Mouse (Mus musculus) limb, embryonic 14.5 days (tissue): ENCODE data around the gene Trim9. TPM values are rescaled to one million over a fixed set of nuclear protein-coding genes. Genes with fewer than 3 reads are reported as not detected.

Experiments
- ATAC-seq: fragments of 200-750 bp; cut with Nextera tagmentation; 2 replicates; pipeline ENCODE4 v1.8.0; 2017; ENCODE audit warnings: low read depth, moderate number of reproducible peaks, moderate TSS enrichment; ENCODE audit not compliant: low FRiP score
- DNase-seq: peaks from one replicate; pipeline ENCODE4 v3.0.0-alpha.2; 2015; ENCODE audit warnings: low spot score
- H3K27ac ChIP-seq: fragments of 300-500 bp; sonication (generic); replicated peaks from 2 replicates; pipeline ENCODE4 v1.5.1; 2014; ENCODE audit warnings: low read depth, mild to moderate bottlenecking, low read length, moderate library complexity, mixed read lengths
- H3K27me3 ChIP-seq: fragments of 300-500 bp; sonication (generic); 2 replicates; pipeline ENCODE4 v1.6.1; 2014; ENCODE audit warnings: low read length, mixed read lengths; ENCODE audit not compliant: control insufficient read depth, insufficient read depth
- H3K36me3 ChIP-seq: fragments of 300-500 bp; sonication (generic); 2 replicates; pipeline ENCODE4 v1.6.1; 2014; ENCODE audit warnings: mild to moderate bottlenecking, low read length, moderate library complexity, mixed read lengths; ENCODE audit not compliant: control insufficient read depth, insufficient read depth
- H3K4me1 ChIP-seq: fragments of 300-500 bp; sonication (generic); 2 replicates; pipeline ENCODE4 v1.6.1; 2014; ENCODE audit warnings: antibody characterized with exemption, low read length, mixed read lengths; ENCODE audit not compliant: control insufficient read depth, insufficient read depth
- H3K4me2 ChIP-seq: fragments of 300-500 bp; sonication (generic); replicated peaks from 2 replicates; pipeline ENCODE4 v1.6.1; 2014; ENCODE audit warnings: low read depth, mild to moderate bottlenecking, low read length, moderate library complexity; ENCODE audit not compliant: severe bottlenecking
- H3K4me3 ChIP-seq: fragments of 300-500 bp; sonication (generic); replicated peaks from 2 replicates; pipeline ENCODE4 v1.5.1; 2014; ENCODE audit warnings: low read length
- H3K9ac ChIP-seq: fragments of 300-500 bp; sonication (generic); 2 replicates; pipeline ENCODE4 v1.6.1; 2014; ENCODE audit warnings: mild to moderate bottlenecking, low read depth, low read length, moderate library complexity; ENCODE audit not compliant: severe bottlenecking
- H3K9me3 ChIP-seq: fragments of 300-500 bp; sonication (generic); 2 replicates; pipeline ENCODE4 v1.6.1; 2016; ENCODE audit warnings: low read length; ENCODE audit not compliant: control insufficient read depth
- POLR2A ChIP-seq: fragments of 200-500 bp; IDR thresholded peaks from 2 replicates; pipeline ENCODE4 v1.8.0; 2012; ENCODE audit warnings: inconsistent platforms, mild to moderate bottlenecking, moderate library complexity, borderline replicate concordance; ENCODE audit not compliant: insufficient read depth, insufficient read length; ENCODE audit errors: extremely low read depth
- WGBS: fragments of 180-500 bp; shearing (Covaris S2); extraction: QIAGEN DNeasy Blood & Tissue Kit; methylation state at CpG from one replicate; pipeline ENCODE4 v1.1.7; 2014; 5-methylcytosine and 5-hydroxymethylcytosine counted together
- polyA plus RNA-seq, 2 experiments: library from polyadenylated mRNA; depleted of rRNA in 1 of 2; stranded (reverse) in 1 of 2; unstranded in 1 of 2; fragments of >200 nt; fragmentation: Nextera tagmentation in 1 of 2; extraction: Ambion mirVana in 1 of 2; gene quantifications; 2 replicates each; pipeline versions ENCODE4 v1.2.1 to v1.2.3; 2012 to 2014

Trim9 gene
- polyA plus RNA-seq, 2 experiments: 0.95 to 1.0 TPM

- H3K4me3 ChIP-seq: no peak overlapping the region
- H3K9me3 ChIP-seq: no peaks in the 10 kb centered on the region
- TF ChIP-seq POLR2A: no peak
- H3K4me1 ChIP-seq: peaks cover 8% of the 10 kb centered on the region
- ATAC-seq: no peak
- no peaks in the 10 kb centered on the region for H3K36me3 ChIP-seq
- no peak overlapping the region for H3K27ac ChIP-seq
- WGBS: 39% methylated on average over 16 of the region's 16 CpGs
- H3K9ac ChIP-seq: no peak overlapping the region
- peaks cover 37% of the 10 kb centered on the region for H3K27me3 ChIP-seq
- H3K4me2 ChIP-seq: peak overlapping the region; percentile 96; the same call in 1 of the 2 replicates
- no peak for DNase-seq
Observed at GRCm38 (mm10) chr12:70345531-70346138, 1.8 kb downstream of the Trim9 start.

- no peaks in the 10 kb centered on the region for H3K4me1 ChIP-seq
- H3K4me3 ChIP-seq: no peak overlapping the region
- no peak overlapping the region for H3K4me2 ChIP-seq
- 67% methylated on average over 5 of the region's 5 CpGs for WGBS
- no peak overlapping the region for H3K9ac ChIP-seq
- no peak for DNase-seq
- ATAC-seq: no peak
- H3K36me3 ChIP-seq: no peaks in the 10 kb centered on the region
- no peaks in the 10 kb centered on the region for H3K27me3 ChIP-seq
- no peaks in the 10 kb centered on the region for H3K9me3 ChIP-seq
- no peak for TF ChIP-seq POLR2A
- H3K27ac ChIP-seq: no peak overlapping the region
Observed at GRCm38 (mm10) chr12:70335176-70335575, 12.2 kb downstream of the Trim9 start.

GRCm38 (mm10) chr12:70333253-70333805, 14.1 kb downstream of the Trim9 start:
- Histone ChIP-seq H3K9ac (no peak overlapping the region), H3K4me1 (no peaks in the 10 kb centered on the region), H3K36me3 (no peaks in the 10 kb centered on the region), H3K4me2 (no peak overlapping the region), H3K9me3 (no peaks in the 10 kb centered on the region), H3K4me3 (no peak overlapping the region), H3K27me3 (no peaks in the 10 kb centered on the region), H3K27ac (no peak overlapping the region)
- DNase-seq (no peak), ATAC-seq (no peak)
- no peak for TF ChIP-seq POLR2A
- 86% methylated on average over 6 of the region's 6 CpGs for WGBS

GRCm38 (mm10) chr12:70329059-70329458, 18.4 kb downstream of the Trim9 start:
- H3K9me3 ChIP-seq: no peaks in the 10 kb centered on the region
- DNase-seq (no peak), ATAC-seq (no peak)
- 80% methylated on average over 3 of the region's 3 CpGs for WGBS
- H3K9ac ChIP-seq: no peak overlapping the region
- H3K4me1 ChIP-seq: no peaks in the 10 kb centered on the region
- no peak for TF ChIP-seq POLR2A
- no peak overlapping the region for H3K4me2 ChIP-seq
- no peak overlapping the region for H3K27ac ChIP-seq
- no peaks in the 10 kb centered on the region for H3K36me3 ChIP-seq
- no peaks in the 10 kb centered on the region for H3K27me3 ChIP-seq
- H3K4me3 ChIP-seq: no peak overlapping the region

- no peak for TF ChIP-seq POLR2A
- no peak for ATAC-seq
- 67% methylated on average over 1 of the region's 1 CpGs for WGBS
Observed at GRCm38 (mm10) chr12:70326956-70327355, 20.5 kb downstream of the Trim9 start.

More at GRCm38 (mm10) chr12:70326956-70327355, 20.5 kb downstream of the Trim9 start:
- H3K4me1 ChIP-seq: no peaks in the 10 kb centered on the region
- H3K9ac ChIP-seq: no peak overlapping the region
- no peak overlapping the region for H3K27ac ChIP-seq
- H3K36me3 ChIP-seq: no peaks in the 10 kb centered on the region
- H3K27me3 ChIP-seq: no peaks in the 10 kb centered on the region
- DNase-seq: no peak
- H3K9me3 ChIP-seq: no peaks in the 10 kb centered on the region
- no peak overlapping the region for H3K4me3 ChIP-seq
- no peak overlapping the region for H3K4me2 ChIP-seq
